Mouse (Mus musculus) lung, embryonic 16.5 days (tissue): ENCODE results near the gene Ccl2. TPM values are rescaled to one million over a fixed set of nuclear protein-coding genes. Genes with fewer than 3 reads are reported as not detected.

ENCODE experiments used
- ATAC-seq: fragments of 200-750 bp; cut with Nextera tagmentation; 2 replicates; pipeline ENCODE4 v1.8.0; 2017; ENCODE audit warnings: low read depth, mild to moderate bottlenecking, moderate library complexity
- H3K27ac ChIP-seq: fragments of 300-500 bp; sonication (generic); 2 replicates; pipeline ENCODE4 v1.5.1; 2014; ENCODE audit warnings: mild to moderate bottlenecking, control low read depth, low read length
- H3K27me3 ChIP-seq: fragments of 300-500 bp; sonication (generic); 2 replicates; pipeline ENCODE4 v1.6.1; 2014; ENCODE audit warnings: low read depth, low read length, mixed read lengths; ENCODE audit not compliant: control insufficient read depth, insufficient read depth
- H3K36me3 ChIP-seq: fragments of 300-500 bp; sonication (generic); 2 replicates; pipeline ENCODE4 v1.6.1; 2014; ENCODE audit warnings: low read length; ENCODE audit not compliant: control insufficient read depth, insufficient read depth
- H3K4me1 ChIP-seq: fragments of 300-500 bp; sonication (generic); replicated peaks from 2 replicates; pipeline ENCODE4 v1.6.1; 2014; ENCODE audit warnings: low read length, mixed read lengths; ENCODE audit not compliant: control insufficient read depth, insufficient read depth
- H3K4me2 ChIP-seq: fragments of 300-500 bp; sonication (generic); 2 replicates; pipeline ENCODE4 v1.6.1; 2014; ENCODE audit warnings: low read depth, low read length, control low read depth
- H3K4me3 ChIP-seq: fragments of 300-500 bp; sonication (generic); 2 replicates; pipeline ENCODE4 v1.5.1; 2014; ENCODE audit warnings: mild to moderate bottlenecking, low read length, control low read depth
- H3K9ac ChIP-seq: fragments of 300-500 bp; sonication (generic); 2 replicates; pipeline ENCODE4 v1.6.1; 2014; ENCODE audit warnings: low read length, control low read depth
- H3K9me3 ChIP-seq: fragments of 300-500 bp; sonication (generic); 2 replicates; pipeline ENCODE4 v1.6.1; 2016; ENCODE audit warnings: low read length; ENCODE audit not compliant: control insufficient read depth
- WGBS: fragments of 180-500 bp; shearing (Covaris S2); extraction: QIAGEN DNeasy Blood & Tissue Kit; methylation state at CpG from one replicate; pipeline ENCODE4 v1.1.7; 2014; 5-methylcytosine and 5-hydroxymethylcytosine counted together
- polyA plus RNA-seq: library from polyadenylated mRNA; unstranded; fragments of >200 nt; fragmentation: Nextera tagmentation; extraction: Ambion mirVana; gene quantifications from 2 replicates; pipeline ENCODE4 v1.2.1, GENCODE M21; 2015

Gene Ccl2
- 20.7 and 21.9 TPM in 2 replicates for polyA plus RNA-seq

DNA sequence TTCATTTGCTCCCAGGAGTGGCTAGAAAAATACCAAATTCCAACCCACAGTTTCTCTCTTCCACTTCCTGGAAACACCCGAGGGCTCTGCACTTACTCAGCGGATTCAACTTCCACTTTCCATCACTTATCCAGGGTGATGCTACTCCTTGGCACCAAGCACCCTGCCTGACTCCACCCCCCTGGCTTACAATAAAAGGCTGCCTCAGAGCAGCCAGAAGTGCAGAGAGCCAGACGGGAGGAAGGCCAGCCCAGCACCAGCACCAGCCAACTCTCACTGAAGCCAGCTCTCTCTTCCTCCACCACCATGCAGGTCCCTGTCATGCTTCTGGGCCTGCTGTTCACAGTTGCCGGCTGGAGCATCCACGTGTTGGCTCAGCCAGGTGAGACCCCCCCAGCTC lies at the start of gene Ccl2:
Gene Ccl2 (plus strand): TSS at position 216 of the 400 bp plus-strand sequence.
- ATAC-seq = peak; percentile 73
- Histone ChIP-seq H3K9ac (no peak within 1 kb of the TSS), H3K27me3 (no peaks in the 10 kb centered on the region), H3K9me3 (no peaks in the 10 kb centered on the region), H3K36me3 (no peaks in the 10 kb centered on the region), H3K4me2 (0 out of 2 replicates have a peak within 1 kb of the TSS, but pooled peaks have one; percentile 7), H3K4me3 (no peak within 1 kb of the TSS), H3K4me1 (peaks cover 19% of the 10 kb centered on the region), H3K27ac (0 out of 2 replicates have a peak within 1 kb of the TSS, but pooled peaks have one; percentile 12)
- WGBS = 14% methylated on average over 5 of the region's 5 CpGs

DNA sequence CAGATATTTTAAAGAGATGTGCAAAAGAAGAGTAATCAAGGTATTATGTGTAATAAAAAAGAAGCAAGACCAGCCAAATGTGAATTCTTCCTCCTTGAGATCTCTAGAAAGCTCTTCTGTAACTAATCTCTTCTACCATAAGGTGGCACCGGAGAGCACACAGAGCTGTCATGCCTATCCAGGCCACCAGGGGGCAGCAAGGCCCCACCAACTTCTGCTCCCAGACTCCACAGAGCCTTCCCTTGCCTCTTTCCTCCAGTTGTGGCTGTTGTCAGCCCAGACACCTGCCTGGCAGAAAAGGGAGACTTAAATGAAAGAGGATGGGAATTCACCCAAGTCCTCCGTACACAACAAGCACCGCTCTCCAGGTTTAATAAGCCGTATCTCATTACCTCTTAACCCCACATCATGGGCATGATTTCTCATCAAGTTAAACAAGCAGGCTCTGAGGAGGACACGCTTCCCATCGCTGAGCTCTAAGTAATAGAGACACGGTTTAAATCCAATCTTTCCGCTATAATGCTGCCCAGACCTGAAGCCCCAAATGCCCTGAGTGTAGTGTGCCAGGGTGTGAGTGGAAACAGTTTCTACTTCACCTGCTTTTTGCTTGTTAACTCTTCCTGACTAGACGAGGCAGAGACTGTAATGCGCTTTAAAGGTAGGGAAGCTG lies 39.1 kb upstream of the Ccl2 start:
- no peak overlapping the region for H3K9ac ChIP-seq
- H3K27ac ChIP-seq = no peak overlapping the region
- WGBS = 63% methylated on average over 10 of the region's 10 CpGs
- no peaks in the 10 kb centered on the region for H3K27me3 ChIP-seq
- H3K4me1 ChIP-seq = no peaks in the 10 kb centered on the region
- H3K4me3 ChIP-seq = no peak overlapping the region
- no peaks in the 10 kb centered on the region for H3K9me3 ChIP-seq
- 0 out of 2 replicates have a peak, but pooled peaks have one; percentile 38 for ATAC-seq
- H3K36me3 ChIP-seq = no peaks in the 10 kb centered on the region
- no peak overlapping the region for H3K4me2 ChIP-seq

DNA sequence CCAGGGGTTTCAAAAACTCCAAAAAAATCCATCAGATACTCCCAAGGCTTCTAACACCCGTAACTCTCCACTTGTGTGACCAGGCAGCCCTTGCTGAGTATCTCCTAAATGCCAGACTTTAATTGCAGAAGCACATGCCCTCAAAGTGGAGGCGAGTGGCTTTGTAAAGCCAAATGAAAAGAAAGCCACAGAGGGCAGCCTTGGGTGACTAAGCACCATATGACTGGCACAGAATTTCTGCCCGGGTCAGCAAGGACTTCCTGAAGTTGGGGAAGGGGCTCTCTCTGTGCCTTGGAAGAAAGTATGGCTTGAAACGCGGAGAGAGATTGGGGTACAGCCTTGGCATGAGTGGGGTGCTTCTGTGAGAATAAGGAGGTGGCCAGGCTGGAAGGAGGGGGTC lies 38.3 kb upstream of the Ccl2 start:
- H3K4me2 ChIP-seq = no peak overlapping the region
- H3K4me3 ChIP-seq = no peak overlapping the region
- H3K27ac ChIP-seq = no peak overlapping the region
- H3K9me3 ChIP-seq = no peaks in the 10 kb centered on the region
- H3K4me1 ChIP-seq = no peaks in the 10 kb centered on the region
- no peak overlapping the region for H3K9ac ChIP-seq
- no peaks in the 10 kb centered on the region for H3K27me3 ChIP-seq
- ATAC-seq = no peak
- 81% methylated on average over 5 of the region's 5 CpGs for WGBS
- H3K36me3 ChIP-seq = no peaks in the 10 kb centered on the region

DNA sequence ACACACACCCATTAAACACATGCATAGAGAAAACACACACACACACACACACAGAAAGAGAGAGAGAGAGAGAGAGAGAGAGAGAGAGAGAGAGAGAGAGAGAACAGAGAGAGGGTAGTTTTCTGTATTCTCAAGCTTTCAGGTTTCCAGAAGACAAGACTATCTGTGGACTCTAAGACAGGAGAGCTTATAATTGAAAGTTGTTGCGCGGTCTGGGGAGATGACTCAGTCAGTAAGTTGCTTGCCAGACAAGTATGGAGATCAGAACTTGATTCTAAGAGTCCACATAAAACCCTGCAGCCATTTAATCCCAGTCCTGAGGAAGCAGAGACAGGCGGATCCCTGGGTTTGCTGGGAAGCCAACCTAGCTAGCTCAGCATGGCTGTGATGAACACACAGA lies 36.7 kb upstream of the Ccl2 start:
- Histone ChIP-seq H3K36me3 (no peaks in the 10 kb centered on the region), H3K9me3 (no peaks in the 10 kb centered on the region), H3K27me3 (no peaks in the 10 kb centered on the region), H3K27ac (no peak overlapping the region), H3K4me2 (no peak overlapping the region), H3K4me3 (no peak overlapping the region), H3K4me1 (no peaks in the 10 kb centered on the region), H3K9ac (no peak overlapping the region)
- ATAC-seq = no peak
- WGBS = 83% methylated on average over 3 of the region's 3 CpGs

DNA sequence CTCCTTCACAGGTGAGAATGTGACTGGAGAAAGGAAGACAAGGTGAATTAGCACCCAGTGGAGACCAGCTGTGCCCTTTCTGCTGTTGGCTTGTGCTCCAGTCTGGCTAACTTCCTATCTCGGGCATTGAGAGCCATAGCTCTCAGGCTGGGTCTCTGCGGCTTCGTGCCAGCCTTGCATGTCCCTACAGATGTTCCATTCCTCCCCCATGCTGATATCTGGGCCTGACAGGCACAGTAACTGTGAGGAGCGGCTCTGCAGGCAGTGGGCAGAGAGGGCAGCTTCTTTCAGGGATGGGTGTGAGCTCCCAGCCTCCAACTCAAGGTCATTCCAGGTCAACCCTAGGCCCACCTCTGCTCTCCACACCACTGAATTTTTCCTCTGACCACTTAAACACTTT lies 35.9 kb upstream of the Ccl2 start:
- no peak overlapping the region for H3K27ac ChIP-seq
- ATAC-seq = no peak
- no peaks in the 10 kb centered on the region for H3K27me3 ChIP-seq
- no peaks in the 10 kb centered on the region for H3K9me3 ChIP-seq
- no peak overlapping the region for H3K9ac ChIP-seq
- H3K36me3 ChIP-seq = no peaks in the 10 kb centered on the region
- no peak overlapping the region for H3K4me2 ChIP-seq
- H3K4me1 ChIP-seq = no peaks in the 10 kb centered on the region
- no peak overlapping the region for H3K4me3 ChIP-seq
- 74% methylated on average over 4 of the region's 4 CpGs for WGBS

DNA sequence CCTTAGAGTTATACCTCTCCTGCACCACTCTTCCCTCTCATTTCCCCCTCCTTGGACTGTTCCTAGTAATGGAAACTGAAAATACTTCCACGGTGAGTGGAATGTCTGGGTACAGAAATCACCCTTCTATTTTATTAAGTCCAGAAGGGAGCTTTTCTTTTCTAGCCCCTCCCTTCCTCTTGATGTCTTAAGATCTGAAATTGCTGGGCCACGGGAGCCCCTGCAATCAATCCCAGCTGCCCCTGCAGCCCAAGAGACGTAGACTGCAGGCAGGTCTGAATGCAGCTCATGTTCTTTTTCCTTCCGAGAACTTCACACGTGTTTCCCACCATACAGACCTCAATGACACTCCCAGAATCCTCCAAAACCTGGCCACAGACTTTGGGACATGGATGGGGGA lies 34.8 kb upstream of the Ccl2 start:
- Histone ChIP-seq H3K4me3 (no peak overlapping the region), H3K36me3 (no peaks in the 10 kb centered on the region), H3K4me2 (no peak overlapping the region), H3K27ac (no peak overlapping the region), H3K4me1 (no peaks in the 10 kb centered on the region), H3K9ac (no peak overlapping the region), H3K9me3 (no peaks in the 10 kb centered on the region), H3K27me3 (no peaks in the 10 kb centered on the region)
- no peak for ATAC-seq
- WGBS = 68% methylated on average over 5 of the region's 5 CpGs

DNA sequence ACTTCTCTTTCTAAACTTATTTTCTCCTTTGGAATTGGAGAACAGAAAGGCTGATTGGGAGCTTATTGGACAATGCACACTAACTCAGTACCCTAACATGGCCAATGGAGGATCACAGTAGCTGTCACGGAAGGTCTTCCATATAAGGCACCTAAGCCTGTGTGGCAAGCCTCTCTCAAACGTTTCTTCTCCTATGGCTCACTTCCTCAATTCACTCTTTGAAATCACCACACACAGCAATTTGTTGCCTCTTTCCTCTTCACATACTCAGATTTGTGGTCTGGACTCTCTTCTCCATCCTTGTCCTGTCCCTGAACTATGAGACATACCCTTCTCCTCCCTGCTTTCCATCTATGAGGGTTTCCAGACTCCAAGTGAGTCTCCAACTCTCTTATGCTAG lies 30.6 kb upstream of the Ccl2 start:
- no peak for ATAC-seq

DNA sequence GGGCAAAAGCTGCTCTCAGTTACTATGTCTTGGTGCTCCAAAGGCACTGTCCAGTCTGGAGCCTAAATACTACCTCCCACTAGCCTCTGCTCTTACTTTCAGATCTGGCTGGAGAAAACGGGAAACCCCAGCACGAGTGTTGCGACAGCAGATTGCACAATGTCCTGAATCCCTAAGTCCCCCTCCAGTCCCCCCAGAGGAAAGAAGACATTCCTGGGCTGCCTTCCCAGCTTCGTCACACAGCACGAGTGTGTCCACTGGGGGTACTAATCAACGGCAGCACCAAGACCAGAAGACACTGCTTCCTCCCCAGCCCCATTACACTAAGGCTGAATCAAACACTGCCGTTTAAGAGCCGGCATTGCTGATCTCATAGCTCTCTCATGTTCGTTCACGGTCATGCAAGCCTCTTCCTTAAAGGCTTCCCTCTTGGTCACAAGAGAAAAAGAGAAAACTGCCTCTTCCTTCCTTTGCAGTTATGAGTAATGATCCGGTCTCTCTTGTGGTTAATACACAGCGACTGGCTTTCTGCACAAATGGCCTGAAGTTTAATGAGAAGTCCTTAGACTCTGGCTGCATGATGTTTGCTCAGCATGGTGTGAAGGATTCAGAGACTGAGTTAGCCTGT lies 28.5 kb upstream of the Ccl2 start:
- no peaks in the 10 kb centered on the region for H3K9me3 ChIP-seq
- no peak overlapping the region for H3K4me3 ChIP-seq
- H3K27ac ChIP-seq = peak overlapping the region; percentile 68
- no peaks in the 10 kb centered on the region for H3K36me3 ChIP-seq
- peak overlapping the region; percentile 19 for H3K4me2 ChIP-seq
- peak; percentile 95 for ATAC-seq
- no peak overlapping the region for H3K9ac ChIP-seq
- H3K27me3 ChIP-seq = no peaks in the 10 kb centered on the region
- 25% methylated on average over 12 of the region's 12 CpGs for WGBS
- peaks cover 5% of the 10 kb centered on the region; the same call in 1 of the 2 replicates for H3K4me1 ChIP-seq

More for the DNA sequence above, 30.6 kb upstream of the Ccl2 start:
- Histone ChIP-seq H3K4me2 (no peak overlapping the region), H3K27ac (no peak overlapping the region), H3K9ac (no peak overlapping the region), H3K27me3 (no peaks in the 10 kb centered on the region), H3K9me3 (no peaks in the 10 kb centered on the region), H3K4me3 (no peak overlapping the region), H3K36me3 (no peaks in the 10 kb centered on the region), H3K4me1 (peaks cover 2% of the 10 kb centered on the region; the same call in 1 of the 2 replicates)
- WGBS = 58% methylated on average over 2 of the region's 2 CpGs

DNA sequence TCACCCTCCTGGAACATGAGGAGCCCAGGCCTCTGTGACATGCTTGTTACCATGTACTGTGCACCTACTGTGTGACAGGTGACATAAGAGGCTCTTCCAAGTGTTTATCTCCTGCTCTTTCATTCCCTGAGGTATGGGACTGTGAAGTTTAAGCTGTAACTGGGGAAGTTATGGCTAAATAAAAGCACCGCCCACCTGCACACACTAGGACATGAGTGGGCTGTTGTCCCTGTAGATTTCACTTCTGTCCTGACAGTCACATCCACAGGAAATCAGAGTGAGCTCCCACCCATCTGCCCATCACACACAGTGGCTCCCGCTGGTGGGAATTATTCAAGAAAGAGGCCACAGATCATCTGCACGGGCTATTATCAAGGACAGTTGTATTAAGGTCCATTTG lies 25.3 kb upstream of the Ccl2 start:
- Histone ChIP-seq H3K4me1 (peaks cover 5% of the 10 kb centered on the region; the same call in 1 of the 2 replicates), H3K4me3 (no peak overlapping the region), H3K27ac (no peak overlapping the region), H3K9ac (no peak overlapping the region), H3K4me2 (no peak overlapping the region), H3K27me3 (no peaks in the 10 kb centered on the region), H3K36me3 (no peaks in the 10 kb centered on the region), H3K9me3 (no peaks in the 10 kb centered on the region)
- ATAC-seq = no peak
- WGBS = 82% methylated on average over 3 of the region's 3 CpGs
